Mouse (Mus musculus) forebrain, postnatal 0 days (tissue): Measurements from ENCODE around the gene Mrpl45. TPM values are rescaled to one million over a fixed set of nuclear protein-coding genes. Genes with fewer than 3 reads are reported as not detected.

Experiments
- ATAC-seq: fragments of 200-750 bp; cut with Nextera tagmentation; 2 replicates; pipeline ENCODE4 v1.8.0; 2017; ENCODE audit warnings: mild to moderate bottlenecking, moderate library complexity
- DNase-seq: peaks from one replicate; pipeline ENCODE4 v3.0.0-alpha.2; 2015
- H3K27ac ChIP-seq: fragments of 300-500 bp; sonication (generic); 2 replicates; pipeline ENCODE4 v1.5.1; 2014; ENCODE audit warnings: low read depth, mild to moderate bottlenecking, antibody characterized with exemption, low read length, moderate library complexity, mixed read lengths
- H3K27me3 ChIP-seq: fragments of 300-500 bp; sonication (generic); 2 replicates; pipeline ENCODE4 v1.6.1; 2014; ENCODE audit warnings: mild to moderate bottlenecking, low read length, mixed read lengths; ENCODE audit not compliant: insufficient read depth
- H3K36me3 ChIP-seq: fragments of 300-500 bp; sonication (generic); 2 replicates; pipeline ENCODE4 v1.6.1; 2014; ENCODE audit warnings: mild to moderate bottlenecking, moderate library complexity; ENCODE audit not compliant: insufficient read depth
- H3K4me1 ChIP-seq: fragments of 300-500 bp; sonication (generic); 2 replicates; pipeline ENCODE4 v1.6.1; 2014; ENCODE audit warnings: antibody characterized with exemption; ENCODE audit not compliant: insufficient read depth
- H3K4me2 ChIP-seq: fragments of 300-500 bp; sonication (generic); 2 replicates; pipeline ENCODE4 v1.6.1; 2014; ENCODE audit warnings: low read depth, mild to moderate bottlenecking, moderate library complexity
- H3K4me3 ChIP-seq: fragments of 300-500 bp; sonication (generic); 2 replicates; pipeline ENCODE4 v1.5.1; 2014; ENCODE audit warnings: low read depth, low read length, mixed read lengths
- H3K9ac ChIP-seq: fragments of 300-500 bp; sonication (generic); 2 replicates; pipeline ENCODE4 v1.6.1; 2014; ENCODE audit warnings: mild to moderate bottlenecking
- H3K9me3 ChIP-seq: fragments of 300-500 bp; sonication (generic); 2 replicates; pipeline ENCODE4 v1.6.1; 2016; ENCODE audit warnings: low read length
- CTCF ChIP-seq: sonication (generic); IDR thresholded peaks from 2 replicates; pipeline ENCODE4 v1.5.1; 2016; ENCODE audit warnings: antibody characterized with exemption, control low read depth, low read depth
- WGBS: fragments of 180-500 bp; shearing (Covaris S2); extraction: QIAGEN DNeasy Blood & Tissue Kit; methylation state at CpG from one replicate; pipeline ENCODE4 v1.1.7; 2014; 5-methylcytosine and 5-hydroxymethylcytosine counted together
- polyA plus RNA-seq: library from polyadenylated mRNA; unstranded; fragments of >200 nt; fragmentation: Nextera tagmentation; extraction: Ambion mirVana; gene quantifications from 2 replicates; pipeline ENCODE4 v1.2.1, GENCODE M21; 2015
- total RNA-seq: library from RNA; depleted of rRNA; stranded (reverse); fragments of >200 nt; gene quantifications from 2 replicates; pipeline ENCODE4 v1.2.3, GENCODE M21; 2014

The Mrpl45 gene
- total and polyA plus RNA-seq, 2 experiments from 2014 or later, result 29.0 to 37.7 TPM

GRCm38 (mm10) chr11:97296542-97296941 lies 19.0 kb upstream of the Mrpl45 start:
- TF ChIP-seq CTCF, result no peak
- no peak overlapping the region for H3K27ac ChIP-seq
- no peak for ATAC-seq
- no peak overlapping the region for H3K4me2 ChIP-seq
- H3K9ac ChIP-seq, result no peak overlapping the region
- 91% methylated on average over 3 of the region's 4 CpGs for WGBS
- H3K27me3 ChIP-seq, result no peaks in the 10 kb centered on the region
- H3K9me3 ChIP-seq, result no peaks in the 10 kb centered on the region
- no peaks in the 10 kb centered on the region for H3K36me3 ChIP-seq
- no peak overlapping the region for H3K4me3 ChIP-seq
- H3K4me1 ChIP-seq, result no peaks in the 10 kb centered on the region
- no peak for DNase-seq

GRCm38 (mm10) chr11:97299939-97300338 lies 15.6 kb upstream of the Mrpl45 start:
- Histone ChIP-seq H3K9ac (no peak overlapping the region), H3K4me1 (no peaks in the 10 kb centered on the region), H3K9me3 (no peaks in the 10 kb centered on the region), H3K36me3 (no peaks in the 10 kb centered on the region), H3K27ac (no peak overlapping the region), H3K4me3 (no peak overlapping the region), H3K4me2 (no peak overlapping the region), H3K27me3 (no peaks in the 10 kb centered on the region)
- ATAC-seq, result no peak
- no peak for TF ChIP-seq CTCF
- DNase-seq, result no peak
- 94% methylated on average over 2 of the region's 2 CpGs for WGBS

- DNase-seq (no peak), ATAC-seq (no peak)
- Histone ChIP-seq H3K4me3 (no peak overlapping the region), H3K36me3 (no peaks in the 10 kb centered on the region), H3K4me2 (no peak overlapping the region), H3K27me3 (no peaks in the 10 kb centered on the region), H3K4me1 (no peaks in the 10 kb centered on the region), H3K9ac (no peak overlapping the region), H3K27ac (no peak overlapping the region), H3K9me3 (no peaks in the 10 kb centered on the region)
- TF ChIP-seq CTCF, result no peak
- WGBS, result 75% methylated on average over 16 of the region's 16 CpGs
These were observed 14.1 kb upstream of the Mrpl45 start for GRCm38 (mm10) chr11:97301406-97301805.

- WGBS, result 7% methylated on average over 7 of the region's 7 CpGs
- Histone ChIP-seq H3K9ac (no peak overlapping the region), H3K36me3 (no peaks in the 10 kb centered on the region), H3K4me2 (no peak overlapping the region), H3K27me3 (no peaks in the 10 kb centered on the region), H3K9me3 (no peaks in the 10 kb centered on the region), H3K4me1 (no peaks in the 10 kb centered on the region), H3K27ac (peak overlapping the region; percentile 59), H3K4me3 (no peak overlapping the region)
- DNase-seq (peak; percentile 35), ATAC-seq (no peak)
- TF ChIP-seq CTCF, result no peak
These were observed 13.2 kb upstream of the Mrpl45 start for GRCm38 (mm10) chr11:97302231-97302781.

GRCm38 (mm10) chr11:97304631-97305030 lies 10.9 kb upstream of the Mrpl45 start:
- Histone ChIP-seq H3K36me3 (no peaks in the 10 kb centered on the region), H3K27ac (no peak overlapping the region), H3K4me2 (no peak overlapping the region), H3K4me3 (no peak overlapping the region), H3K4me1 (peaks cover 2% of the 10 kb centered on the region), H3K9ac (no peak overlapping the region), H3K27me3 (no peaks in the 10 kb centered on the region), H3K9me3 (no peaks in the 10 kb centered on the region)
- no peak for TF ChIP-seq CTCF
- no peak for DNase-seq
- WGBS, result 88% methylated on average over 5 of the region's 5 CpGs
- ATAC-seq, result no peak

GRCm38 (mm10) chr11:97307294-97308069 lies 8.0 kb upstream of the Mrpl45 start:
- Histone ChIP-seq H3K4me3 (no peak overlapping the region), H3K36me3 (no peaks in the 10 kb centered on the region), H3K9ac (no peak overlapping the region), H3K4me1 (peaks cover 5% of the 10 kb centered on the region), H3K9me3 (no peaks in the 10 kb centered on the region), H3K27ac (no peak overlapping the region), H3K27me3 (no peaks in the 10 kb centered on the region), H3K4me2 (no peak overlapping the region)
- 91% methylated on average over 11 of the region's 11 CpGs for WGBS
- TF ChIP-seq CTCF, result no peak
- ATAC-seq (no peak), DNase-seq (no peak)

GRCm38 (mm10) chr11:97308806-97309450 lies 6.6 kb upstream of the Mrpl45 start:
- H3K4me1 ChIP-seq, result peaks cover 5% of the 10 kb centered on the region
- no peaks in the 10 kb centered on the region for H3K27me3 ChIP-seq
- DNase-seq (no peak), ATAC-seq (no peak)
- H3K9ac ChIP-seq, result no peak overlapping the region
- TF ChIP-seq CTCF, result no peak
- H3K36me3 ChIP-seq, result no peaks in the 10 kb centered on the region
- no peak overlapping the region for H3K27ac ChIP-seq
- peak overlapping the region; percentile 64 for H3K4me2 ChIP-seq
- H3K4me3 ChIP-seq, result no peak overlapping the region
- no peaks in the 10 kb centered on the region for H3K9me3 ChIP-seq
- WGBS, result 50% methylated on average over 3 of the region's 3 CpGs
